Mouse (Mus musculus) ovary, adult 18-20 months (tissue): ENCODE measurements around the gene Pcdh17.
A peak's percentile ranks its signal among the peaks of the same experiment; 100 is the strongest.

ENCODE experiments used
- DNase-seq: peaks from one replicate; pipeline ENCODE4 v3.0.0; 2022; ENCODE audit warnings: low spot score, mixed read lengths

Pcdh17 gene

DNA sequence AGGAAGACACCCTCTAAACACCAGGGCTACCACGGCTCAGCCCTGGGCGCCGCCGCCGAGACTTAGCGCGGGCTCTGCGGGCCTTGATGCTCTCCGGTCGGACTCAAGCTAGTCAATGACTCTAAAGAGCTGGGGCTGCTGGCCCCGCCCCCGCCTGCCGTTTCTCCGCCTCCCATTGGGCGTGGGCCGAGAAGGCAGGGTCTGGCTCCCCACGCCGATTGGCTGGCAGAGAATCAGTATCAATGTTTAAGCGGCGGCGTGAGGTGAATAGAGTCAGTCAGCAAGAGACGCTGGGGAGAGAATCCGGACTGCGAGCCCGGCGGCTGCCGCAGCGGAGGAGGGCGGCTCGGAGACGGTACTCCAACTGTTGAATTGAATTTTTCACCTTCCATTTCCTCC, at the start of gene Pcdh17:
Gene Pcdh17, plus strand, starts transcription at position 276 of the 399 bp plus-strand sequence.
- peak; percentile 85 for DNase-seq

DNA sequence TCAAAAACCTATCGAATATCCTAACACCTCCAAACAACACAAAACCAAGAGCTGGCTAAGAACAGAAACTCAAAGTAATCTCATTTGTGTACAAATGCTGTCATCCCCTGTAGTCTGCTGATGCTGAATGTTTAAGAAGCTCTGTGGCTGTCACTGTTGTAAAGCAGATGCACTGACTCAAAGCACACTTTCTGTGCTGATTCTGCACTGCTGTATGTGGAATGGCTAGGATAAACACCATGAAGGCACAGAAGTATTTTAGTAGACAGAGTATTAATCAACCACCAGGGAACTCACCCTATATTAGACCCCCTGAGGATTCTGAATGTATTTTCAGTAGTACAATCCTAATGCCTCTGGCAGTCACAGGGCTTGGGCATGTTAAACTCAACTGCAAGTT, 46.2 kb upstream of the Pcdh17 start:
- no peak for DNase-seq

GRCm38 (mm10) chr14:84424736-84425135, 18.6 kb upstream of the Pcdh17 start:
- DNase-seq: no peak

DNA sequence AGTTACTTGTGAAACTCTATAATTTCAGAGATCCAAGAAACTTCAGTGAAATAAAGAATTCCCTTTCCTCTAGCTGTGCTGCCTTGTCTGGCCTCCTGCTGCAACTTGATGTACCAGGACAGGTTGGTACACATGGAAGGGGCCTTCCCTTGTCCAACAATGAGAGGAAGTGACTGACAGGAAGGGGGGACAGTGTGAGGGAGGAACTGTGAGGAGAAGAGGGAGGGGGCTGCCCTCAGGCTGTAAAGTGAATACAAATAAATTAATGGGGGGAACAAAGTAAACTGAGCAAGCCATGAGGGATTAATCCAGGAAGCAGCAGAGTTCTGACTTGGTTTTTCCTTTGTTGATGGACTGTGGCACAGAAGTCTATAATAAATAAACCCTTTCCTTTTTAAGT, 16.7 kb upstream of the Pcdh17 start:
- no peak for DNase-seq

- no peak for DNase-seq
Observed at GRCm38 (mm10) chr14:84438066-84438770, 5.1 kb upstream of the Pcdh17 start.

DNA sequence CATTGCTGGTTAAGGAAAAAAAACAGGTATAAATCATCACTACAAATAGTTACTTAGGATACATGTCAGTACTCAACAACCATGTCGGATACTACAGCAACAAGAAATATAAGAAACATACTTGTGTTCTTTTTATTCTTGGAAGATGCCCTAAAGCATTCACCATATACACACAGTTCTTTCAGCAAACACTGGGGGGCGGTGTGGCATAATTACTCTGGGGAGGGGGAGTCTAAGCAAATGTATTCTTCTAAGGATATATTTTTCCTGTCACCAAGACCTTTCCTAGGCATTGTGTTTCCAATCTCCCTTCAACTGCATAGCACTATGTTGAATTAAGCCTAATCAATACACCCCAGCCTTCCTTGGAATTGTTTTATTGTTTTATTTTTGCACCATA, 2.5 kb upstream of the Pcdh17 start:
- DNase-seq: no peak

DNA sequence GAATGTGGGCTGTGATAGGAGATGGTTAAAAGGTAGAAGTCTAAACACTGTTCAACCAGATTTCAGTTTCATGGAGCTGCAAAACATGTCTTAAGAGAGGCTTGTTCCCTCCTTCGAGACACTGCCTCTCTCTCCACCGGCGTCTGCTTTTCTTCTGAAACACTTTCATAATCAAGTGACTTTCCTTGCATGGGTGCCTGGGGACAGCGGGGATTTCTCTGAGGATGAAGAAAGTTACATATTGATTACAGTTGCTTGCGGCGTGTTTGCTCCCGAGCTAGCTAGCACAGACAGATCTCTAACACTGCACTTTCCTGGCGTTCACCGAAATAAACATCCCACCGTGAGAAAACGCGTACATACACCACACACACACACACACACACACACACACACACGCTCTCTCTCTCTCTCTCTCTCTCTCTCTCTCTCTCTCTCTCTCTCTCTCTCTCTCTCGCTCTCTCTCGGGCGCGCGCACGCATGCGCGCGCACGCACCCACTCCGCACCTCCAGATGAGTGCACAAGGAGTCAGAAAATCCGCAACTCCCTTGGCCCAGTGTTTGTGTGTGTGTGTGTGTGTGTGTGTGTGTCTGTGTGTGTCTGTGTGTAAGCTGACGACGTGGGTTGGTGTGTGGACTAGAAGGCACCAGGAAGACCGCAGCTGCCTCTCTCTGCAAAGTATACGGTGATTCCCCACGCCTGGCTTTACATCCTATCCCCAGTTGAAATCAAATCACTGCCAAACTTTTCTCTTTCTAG, 655 bp upstream of the Pcdh17 start:
- no peak for DNase-seq

- DNase-seq: no peak
Observed at GRCm38 (mm10) chr14:84443761-84444160, 398 bp downstream of the Pcdh17 start.

- DNase-seq: no peak
Observed at GRCm38 (mm10) chr14:84444276-84444662, 906 bp downstream of the Pcdh17 start.

DNA sequence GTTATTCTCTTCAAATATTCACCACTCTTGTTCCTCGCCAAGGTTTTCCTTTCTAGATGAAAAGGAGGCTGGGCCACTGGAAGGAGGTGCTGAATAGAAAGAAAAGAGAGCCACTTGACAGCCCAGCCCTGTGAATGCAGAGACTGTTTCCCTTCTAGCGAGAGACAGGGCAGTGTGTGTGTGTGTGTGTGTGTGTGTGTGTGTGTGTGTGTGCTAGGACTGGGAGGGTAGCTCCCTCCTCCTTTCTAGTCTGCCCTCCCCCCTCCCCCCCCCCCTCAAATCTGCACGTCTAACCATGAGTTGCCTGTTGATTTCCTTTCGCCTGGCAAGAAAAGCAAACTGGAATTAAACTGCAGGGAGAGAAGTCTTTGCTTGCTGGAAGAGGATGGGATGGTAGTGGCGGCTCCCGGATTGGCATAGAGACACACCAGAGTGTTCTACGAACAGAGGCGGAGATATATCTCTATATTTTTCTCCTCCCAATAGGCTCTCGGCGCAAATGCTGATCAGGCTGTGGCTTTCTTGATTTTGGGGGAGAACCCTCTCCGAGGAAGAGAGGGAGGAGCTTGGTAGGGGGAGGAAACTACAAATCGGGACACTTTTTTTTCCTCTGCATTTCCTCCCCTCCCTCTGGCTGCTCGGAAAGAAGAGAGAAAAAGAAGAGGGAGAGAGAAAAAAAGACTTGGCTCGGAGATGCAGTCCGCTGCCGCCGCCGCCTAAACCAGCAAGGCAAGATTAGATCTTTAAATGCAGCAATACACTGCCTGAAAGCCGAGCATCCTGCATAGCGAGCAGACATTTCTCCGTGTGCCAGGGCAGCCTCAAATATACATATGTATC, 1.5 kb downstream of the Pcdh17 start:
- no peak for DNase-seq

- DNase-seq: no peak
Observed at GRCm38 (mm10) chr14:84445503-84446410, 2.4 kb downstream of the Pcdh17 start.

DNA sequence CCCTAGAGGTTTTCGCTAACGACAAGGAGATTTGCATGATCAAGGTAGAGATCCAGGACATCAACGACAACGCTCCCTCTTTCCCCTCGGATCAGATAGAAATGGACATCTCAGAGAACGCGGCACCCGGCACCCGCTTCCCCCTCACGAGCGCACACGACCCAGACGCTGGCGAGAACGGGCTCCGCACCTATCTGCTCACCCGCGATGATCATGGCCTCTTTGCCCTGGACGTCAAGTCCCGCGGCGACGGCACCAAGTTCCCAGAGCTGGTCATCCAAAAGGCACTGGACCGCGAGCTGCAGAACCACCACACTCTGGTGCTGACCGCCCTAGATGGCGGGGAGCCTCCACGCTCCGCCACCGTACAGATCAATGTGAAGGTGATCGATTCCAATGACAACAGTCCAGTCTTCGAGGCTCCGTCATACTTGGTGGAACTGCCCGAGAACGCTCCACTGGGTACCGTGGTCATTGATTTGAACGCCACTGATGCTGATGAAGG, 3.1 kb downstream of the Pcdh17 start:
- DNase-seq: no peak

- DNase-seq: no peak
Observed at GRCm38 (mm10) chr14:84446941-84447641, 3.7 kb downstream of the Pcdh17 start.

DNA sequence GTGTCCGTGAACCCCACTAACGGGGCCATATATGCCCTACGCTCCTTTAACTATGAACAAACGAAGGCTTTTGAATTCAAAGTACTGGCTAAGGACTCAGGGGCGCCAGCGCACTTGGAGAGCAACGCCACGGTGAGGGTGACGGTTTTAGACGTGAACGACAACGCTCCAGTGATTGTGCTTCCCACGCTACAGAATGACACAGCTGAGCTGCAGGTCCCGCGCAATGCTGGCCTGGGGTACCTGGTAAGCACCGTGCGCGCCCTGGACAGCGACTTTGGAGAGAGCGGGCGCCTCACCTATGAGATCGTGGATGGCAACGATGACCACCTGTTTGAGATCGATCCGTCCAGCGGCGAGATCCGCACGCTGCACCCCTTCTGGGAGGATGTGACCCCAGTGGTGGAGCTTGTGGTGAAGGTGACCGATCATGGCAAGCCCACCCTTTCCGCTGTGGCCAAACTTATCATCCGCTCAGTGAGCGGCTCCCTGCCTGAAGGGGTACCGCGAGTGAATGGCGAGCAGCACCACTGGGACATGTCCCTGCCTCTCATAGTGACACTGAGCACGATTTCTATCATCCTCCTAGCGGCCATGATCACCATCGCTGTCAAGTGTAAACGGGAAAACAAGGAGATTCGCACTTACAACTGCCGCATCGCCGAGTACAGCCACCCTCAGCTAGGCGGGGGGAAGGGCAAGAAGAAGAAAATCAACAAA, 4.5 kb downstream of the Pcdh17 start:
- no peak for DNase-seq

DNA sequence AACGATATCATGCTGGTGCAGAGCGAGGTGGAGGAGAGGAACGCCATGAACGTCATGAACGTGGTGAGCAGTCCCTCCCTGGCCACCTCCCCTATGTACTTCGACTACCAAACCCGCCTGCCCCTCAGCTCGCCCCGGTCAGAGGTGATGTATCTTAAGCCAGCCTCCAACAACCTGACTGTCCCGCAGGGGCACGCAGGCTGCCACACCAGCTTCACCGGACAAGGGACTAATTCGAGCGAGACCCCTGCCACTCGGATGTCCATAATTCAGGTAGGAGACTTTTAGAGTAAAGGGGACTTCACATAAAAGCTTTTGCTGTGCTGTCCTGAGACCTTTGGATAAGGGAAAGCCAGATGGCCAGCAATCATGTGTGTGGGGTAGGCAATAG, 5.0 kb downstream of the Pcdh17 start:
- DNase-seq: no peak

- no peak for DNase-seq
Observed at GRCm38 (mm10) chr14:84454074-84454845, 10.9 kb downstream of the Pcdh17 start.

DNA sequence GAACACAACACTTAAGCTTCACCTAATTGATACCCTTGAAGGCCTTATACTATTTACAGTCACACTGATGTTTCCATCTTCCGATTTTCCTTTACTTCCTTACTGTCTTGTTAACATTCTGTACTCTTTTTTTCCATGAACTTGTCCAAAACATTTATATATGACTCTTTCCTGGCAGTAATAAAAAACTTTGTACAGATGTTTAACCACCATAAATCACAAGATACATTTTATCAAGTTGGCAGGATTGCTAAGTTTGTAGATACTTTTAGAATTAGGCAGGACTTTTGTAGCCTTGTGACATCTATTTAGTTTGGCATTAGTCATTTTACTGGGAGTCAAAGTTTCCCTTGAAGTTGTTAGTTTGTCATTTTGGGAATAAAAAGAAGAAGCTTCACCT, 32.1 kb downstream of the Pcdh17 start:
- no peak for DNase-seq

DNA sequence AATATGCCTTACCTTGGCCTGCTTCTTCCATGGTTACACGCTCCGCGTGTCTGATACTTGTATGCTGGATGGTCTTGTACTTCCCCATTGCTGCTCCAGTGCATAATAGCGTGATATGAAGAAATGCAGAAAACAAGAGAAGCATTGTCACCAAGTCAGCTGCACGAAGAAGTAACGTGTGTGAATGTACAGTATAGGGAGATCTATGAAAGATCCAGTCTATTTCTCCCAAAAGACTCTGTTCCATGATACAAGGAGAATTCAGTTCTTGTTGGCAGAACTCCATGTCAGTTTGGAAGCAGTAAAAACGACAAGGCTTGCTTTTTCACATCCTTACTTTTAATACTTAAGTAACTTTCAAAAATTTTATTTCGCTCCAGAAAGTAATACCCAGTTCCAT, 33.0 kb downstream of the Pcdh17 start:
- no peak for DNase-seq

- DNase-seq: no peak
Observed at GRCm38 (mm10) chr14:84476906-84477305, 33.5 kb downstream of the Pcdh17 start.
